Mouse (Mus musculus) induced T-regulatory cell, adult 2 months (primary cell): ENCODE results near the gene Olfr1423.
A peak's percentile ranks its signal among the peaks of the same experiment; 100 is the strongest.
"Not testable (repeated sequence)": the region's sequence is repeated elsewhere in the genome, so short reads cannot be mapped to it uniquely, and the experiment has no call there.

Source experiments
- DNase-seq: peaks from one replicate; pipeline ENCODE4 v3.0.0-alpha.2; 2012; ENCODE audit warnings: low read depth

Olfr1423 gene

GRCm38 (mm10) chr19:12041217-12041616 is at the start of gene Olfr1423:
Olfr1423 (minus strand) TSS chr19:12041317.
- DNase-seq, result no peak

- not testable (repeated sequence) for DNase-seq
These were observed 36.5 kb upstream of the Olfr1423 start, which contains the start of gene Olfr1425 for GRCm38 (mm10) chr19:12077631-12078030. Olfr1425 (minus strand) TSS chr19:12077731.

GRCm38 (mm10) chr19:12069546-12069945 is 28.4 kb upstream of the Olfr1423 start:
- DNase-seq, result not testable (repeated sequence)

- not testable (repeated sequence) for DNase-seq
These were observed 26.7 kb upstream of the Olfr1423 start for GRCm38 (mm10) chr19:12067806-12068205.

- not testable (repeated sequence) for DNase-seq
These were observed 21.5 kb upstream of the Olfr1423 start, which contains the start of gene Olfr1424 for GRCm38 (mm10) chr19:12062582-12062981. Olfr1424 (minus strand) TSS chr19:12062682.

- DNase-seq, result no peak
These were observed 2.0 kb upstream of the Olfr1423 start for GRCm38 (mm10) chr19:12043163-12043562.

- DNase-seq, result no peak
These were observed 3.4 kb downstream of the Olfr1423 start for GRCm38 (mm10) chr19:12037727-12038126.

- DNase-seq, result peak; percentile 72
These were observed 14.5 kb downstream of the Olfr1423 start for GRCm38 (mm10) chr19:12026606-12027005.

- no peak for DNase-seq
These were observed 15.8 kb downstream of the Olfr1423 start for GRCm38 (mm10) chr19:12025333-12025732.

GRCm38 (mm10) chr19:12024149-12024548 is 17.0 kb downstream of the Olfr1423 start:
- DNase-seq, result no peak

GRCm38 (mm10) chr19:12016192-12016591 is 24.9 kb downstream of the Olfr1423 start:
- no peak for DNase-seq

GRCm38 (mm10) chr19:12015708-12016107 is 25.4 kb downstream of the Olfr1423 start:
- peak; percentile 50 for DNase-seq

GRCm38 (mm10) chr19:12013228-12013627 is 27.9 kb downstream of the Olfr1423 start:
- DNase-seq, result peak; percentile 65

GRCm38 (mm10) chr19:12012615-12013014 is 28.5 kb downstream of the Olfr1423 start:
- DNase-seq, result no peak

- DNase-seq, result peak; percentile 95
These were observed 29.3 kb downstream of the Olfr1423 start for GRCm38 (mm10) chr19:12011560-12012556.

- DNase-seq, result peak; percentile 93
These were observed 30.1 kb downstream of the Olfr1423 start for GRCm38 (mm10) chr19:12010916-12011559.

GRCm38 (mm10) chr19:12010281-12010771 is 30.8 kb downstream of the Olfr1423 start:
- no peak for DNase-seq

- peak; percentile 90 for DNase-seq
These were observed 31.4 kb downstream of the Olfr1423 start for GRCm38 (mm10) chr19:12009501-12010280.

- DNase-seq, result peak; percentile 18
These were observed 32.4 kb downstream of the Olfr1423 start for GRCm38 (mm10) chr19:12008410-12009380.
